Mouse (Mus musculus): Measurements from ENCODE around the gene Edc3. TPM values are rescaled to one million over a fixed set of nuclear protein-coding genes. Genes with fewer than 3 reads are reported as not detected.

Gene Edc3
- total RNA-seq (2021), result 1 to 10 TPM; 4.7 to 6.6 TPM
- long read RNA-seq, experiment 1, full-length matches to known transcripts, result 9 of 10 reads
- long read RNA-seq, experiment 1, partial matches to known transcripts, result 0 of 10 reads
- long read RNA-seq, experiment 1, other reads (novel, unspliced or antisense), result 1 of 10 reads
- long read RNA-seq, experiment 2, result 0 reads

DNA sequence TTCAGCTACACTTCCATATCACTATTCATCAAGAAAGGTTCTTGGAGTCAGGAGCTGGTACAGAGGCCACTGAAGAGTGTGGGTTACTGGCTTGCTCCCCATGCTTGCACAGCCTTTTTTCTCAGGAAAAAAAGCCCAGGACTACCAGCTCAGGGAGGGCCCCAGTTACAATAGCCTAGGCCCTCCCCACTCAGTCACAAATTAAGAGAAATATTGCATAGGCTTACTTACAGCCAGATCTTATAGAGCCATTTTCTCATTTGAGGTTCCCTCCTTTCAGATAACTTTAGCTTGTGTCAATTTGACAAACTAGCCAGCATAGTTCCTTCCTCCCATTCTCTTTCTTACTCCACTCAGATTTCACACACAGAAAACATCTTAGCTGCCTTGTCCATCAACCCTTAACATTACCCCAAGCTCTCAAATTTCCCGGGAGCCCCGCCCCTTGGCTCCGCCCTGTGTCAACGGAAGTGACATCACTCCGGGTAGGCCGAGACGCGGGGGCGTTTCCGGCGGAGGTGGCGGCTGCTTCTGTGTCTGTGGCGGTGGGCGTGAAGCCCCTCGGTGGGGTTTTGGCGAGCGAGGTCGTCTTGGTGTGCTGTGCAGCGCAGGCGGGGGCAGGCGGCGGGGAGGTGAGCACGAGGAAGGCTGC lies at the start of gene Edc3:
TSS of gene Edc3 (plus strand) at position 473 of the 652 bp plus-strand sequence.
- peak; percentile 90 to 95 for DNase-seq

GRCm38 (mm10) chr9:57658970-57659369 lies 49.4 kb upstream of the Edc3 start:
- no peak for DNase-seq

- peak; percentile 84 to 89 for DNase-seq
Observed at GRCm38 (mm10) chr9:57659774-57660173, 48.6 kb upstream of the Edc3 start.

DNA sequence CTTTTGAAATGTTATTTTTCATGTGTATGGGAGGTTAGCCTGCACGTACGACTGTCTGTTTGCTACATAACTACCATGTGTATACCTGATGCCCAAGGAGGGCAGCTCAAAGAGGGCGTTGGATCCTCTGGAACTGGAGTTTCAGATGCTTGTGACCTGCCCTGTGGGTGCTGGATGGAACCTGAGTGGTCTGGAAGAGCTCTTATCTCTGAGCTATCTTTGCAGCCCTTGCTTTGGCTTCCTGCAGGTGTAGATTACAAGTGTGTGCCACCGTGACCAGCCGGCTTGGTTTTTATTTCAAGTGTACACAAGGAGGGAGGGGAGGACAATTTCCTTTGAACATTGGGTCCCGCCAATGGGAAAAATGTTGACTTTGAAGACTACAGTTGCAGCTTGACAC lies 47.8 kb upstream of the Edc3 start:
- no peak for DNase-seq

GRCm38 (mm10) chr9:57661552-57661951 lies 46.8 kb upstream of the Edc3 start:
- DNase-seq, result no peak

DNA sequence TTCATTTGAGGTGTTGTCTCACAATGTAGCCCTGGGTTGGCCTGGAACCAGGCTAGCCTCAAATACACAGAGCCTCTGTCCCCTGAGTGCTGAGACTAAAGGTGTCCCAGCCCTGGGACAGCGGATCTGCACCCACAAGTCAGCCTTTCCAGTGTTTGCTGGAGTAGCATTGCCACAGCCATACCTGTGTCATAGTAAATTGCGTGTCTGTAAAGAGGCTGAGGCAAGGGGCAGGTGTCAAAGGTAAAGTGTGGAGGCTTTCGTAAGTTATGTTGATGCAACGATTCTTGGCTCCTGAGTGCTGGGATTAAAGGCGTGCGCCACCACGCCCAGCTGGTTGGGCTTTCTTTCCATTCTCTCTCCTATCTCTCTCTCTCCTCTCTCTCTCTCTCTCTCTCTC lies 43.7 kb upstream of the Edc3 start:
- no peak for DNase-seq

- no peak for DNase-seq
Observed at GRCm38 (mm10) chr9:57666536-57666935, 41.8 kb upstream of the Edc3 start.

DNA sequence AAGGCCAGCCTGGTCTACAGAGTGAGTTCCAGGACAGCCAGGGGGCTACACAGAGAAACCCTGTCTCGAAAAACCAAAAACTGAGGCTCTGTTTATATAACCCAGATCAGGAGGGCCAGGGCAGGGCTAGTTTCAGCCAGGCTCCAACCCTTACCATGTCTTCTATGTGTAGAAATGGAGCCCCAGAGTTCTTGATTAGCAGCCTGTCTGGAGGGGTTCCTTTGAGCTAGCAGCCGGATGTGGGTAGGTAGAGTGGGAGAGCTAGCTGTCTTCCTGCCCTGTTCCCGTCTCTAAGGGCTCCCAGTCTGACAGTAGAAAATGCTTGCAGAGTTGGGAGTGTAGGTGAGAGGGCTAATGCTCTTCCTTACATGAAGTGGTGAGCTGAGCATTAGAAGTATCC lies 41.2 kb upstream of the Edc3 start:
- DNase-seq, result no peak

DNA sequence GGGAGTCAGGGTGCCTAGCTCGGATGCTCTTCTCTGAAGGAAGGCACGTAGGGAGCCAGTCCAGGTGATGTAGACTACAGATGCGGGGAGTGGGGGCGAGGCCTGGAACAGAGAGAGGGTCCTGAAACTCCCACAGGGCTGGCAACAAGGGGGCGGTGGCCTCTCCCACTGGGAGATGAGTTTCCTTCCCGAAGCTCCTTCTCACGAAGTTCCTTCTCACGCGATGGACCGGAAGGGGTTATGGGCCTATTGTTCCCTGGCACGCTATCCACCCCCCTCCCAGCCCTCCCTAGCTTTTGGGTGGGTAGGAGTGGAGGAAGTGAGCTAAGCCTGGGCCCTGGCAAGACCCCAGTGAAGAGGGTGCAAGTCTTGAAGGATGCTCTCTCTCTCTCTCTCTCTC lies 40.5 kb upstream of the Edc3 start:
- DNase-seq, result peak in 1 of 2 experiments; percentile 47

GRCm38 (mm10) chr9:57668277-57668676 lies 40.1 kb upstream of the Edc3 start:
- DNase-seq, result no peak

DNA sequence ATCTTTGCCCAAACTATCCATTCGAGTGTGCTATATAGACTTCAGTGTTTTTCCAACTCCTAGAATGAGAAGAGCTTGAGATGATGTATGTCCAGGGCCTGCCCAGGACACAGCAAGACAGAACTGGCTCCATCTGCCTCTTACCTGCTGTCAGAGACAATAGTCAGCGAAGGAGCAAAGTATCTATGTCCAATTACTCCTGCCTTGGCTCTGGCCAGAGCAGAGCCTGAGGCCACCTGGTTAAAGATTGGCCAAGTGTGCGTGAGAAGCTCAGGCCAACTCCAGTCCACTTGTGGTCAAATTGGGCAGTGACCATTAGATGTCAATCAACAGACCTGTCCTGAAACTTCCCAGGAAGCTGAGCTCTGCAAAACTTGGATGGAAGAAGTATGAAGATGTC lies 38.8 kb upstream of the Edc3 start:
- no peak for DNase-seq

- no peak for DNase-seq
Observed at GRCm38 (mm10) chr9:57671037-57671436, 37.3 kb upstream of the Edc3 start.

DNA sequence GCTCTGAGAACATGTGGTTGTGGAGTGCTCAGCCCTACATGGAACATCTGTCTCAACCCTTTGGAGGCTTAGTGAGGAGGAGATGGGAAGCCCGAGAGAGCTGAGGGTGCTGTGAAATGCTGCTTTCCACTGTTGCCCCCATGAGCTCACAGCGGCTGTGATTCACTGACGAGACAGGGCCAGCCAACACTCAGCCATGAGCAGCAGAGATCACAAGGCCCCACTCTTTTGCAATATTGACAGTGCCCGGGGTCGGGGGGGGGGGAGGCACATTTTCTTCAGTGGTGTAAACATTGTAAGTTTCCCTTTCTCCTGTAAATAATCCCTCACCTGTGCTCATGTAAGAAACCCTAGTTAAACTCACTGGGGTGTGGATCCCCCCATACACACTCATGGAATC lies 36.8 kb upstream of the Edc3 start:
- DNase-seq, result no peak

GRCm38 (mm10) chr9:57681411-57681810 lies 26.9 kb upstream of the Edc3 start:
- no peak for DNase-seq

GRCm38 (mm10) chr9:57683520-57683919 lies 24.8 kb upstream of the Edc3 start, which contains the start of gene Cyp1a2:
TSS of gene Cyp1a2 (minus strand) at chr9:57683703.
- DNase-seq, result no peak

- no peak for DNase-seq
Observed at GRCm38 (mm10) chr9:57686011-57686410, 22.3 kb upstream of the Edc3 start.

GRCm38 (mm10) chr9:57687751-57688150 lies 20.6 kb upstream of the Edc3 start, which contains the start of gene Cyp1a1:
TSS of gene Cyp1a1 (plus strand) at chr9:57687928.
- no peak for DNase-seq

GRCm38 (mm10) chr9:57688158-57688557 lies 20.2 kb upstream of the Edc3 start:
- no peak for DNase-seq

DNA sequence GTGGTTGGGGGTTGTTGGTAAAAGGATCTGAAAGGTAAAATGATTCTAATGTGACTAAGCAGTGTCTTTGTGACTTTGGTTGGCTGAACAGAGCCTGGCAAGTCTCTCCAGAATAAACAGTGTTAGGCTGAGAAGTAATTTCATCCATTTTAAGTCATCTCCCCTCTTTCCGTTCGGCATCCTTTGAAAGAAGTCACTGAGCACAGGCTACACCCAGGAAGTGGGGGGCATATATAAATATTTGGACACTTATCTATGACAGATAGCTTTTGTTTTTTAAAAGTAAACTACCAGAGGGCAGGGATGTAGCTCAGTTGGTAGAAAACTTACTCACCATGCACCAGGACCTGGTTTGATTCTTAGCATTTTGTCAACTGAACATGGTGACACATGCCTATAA lies 19.7 kb upstream of the Edc3 start:
- no peak for DNase-seq

DNA sequence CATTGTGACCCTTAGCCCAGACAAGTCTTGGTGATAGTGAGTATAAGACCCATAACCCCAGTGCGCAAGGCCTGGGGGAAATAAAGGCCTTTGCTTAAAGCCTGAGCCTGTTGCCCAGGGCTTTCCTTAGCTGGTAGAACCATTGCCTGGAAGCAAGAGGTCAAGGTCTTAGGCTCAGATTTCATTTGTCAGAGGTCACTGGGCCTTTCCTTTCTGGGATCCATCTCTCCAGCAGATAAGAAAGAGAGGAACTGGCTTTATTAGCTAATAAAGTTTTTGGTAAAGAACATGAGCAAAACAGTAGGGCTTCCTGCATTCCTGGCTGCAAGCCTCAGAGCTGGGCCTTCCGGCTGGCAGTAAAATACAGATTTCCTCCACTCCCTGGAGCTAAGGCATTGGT lies 14.2 kb upstream of the Edc3 start:
- peak in 1 of 2 experiments; percentile 28 for DNase-seq

DNA sequence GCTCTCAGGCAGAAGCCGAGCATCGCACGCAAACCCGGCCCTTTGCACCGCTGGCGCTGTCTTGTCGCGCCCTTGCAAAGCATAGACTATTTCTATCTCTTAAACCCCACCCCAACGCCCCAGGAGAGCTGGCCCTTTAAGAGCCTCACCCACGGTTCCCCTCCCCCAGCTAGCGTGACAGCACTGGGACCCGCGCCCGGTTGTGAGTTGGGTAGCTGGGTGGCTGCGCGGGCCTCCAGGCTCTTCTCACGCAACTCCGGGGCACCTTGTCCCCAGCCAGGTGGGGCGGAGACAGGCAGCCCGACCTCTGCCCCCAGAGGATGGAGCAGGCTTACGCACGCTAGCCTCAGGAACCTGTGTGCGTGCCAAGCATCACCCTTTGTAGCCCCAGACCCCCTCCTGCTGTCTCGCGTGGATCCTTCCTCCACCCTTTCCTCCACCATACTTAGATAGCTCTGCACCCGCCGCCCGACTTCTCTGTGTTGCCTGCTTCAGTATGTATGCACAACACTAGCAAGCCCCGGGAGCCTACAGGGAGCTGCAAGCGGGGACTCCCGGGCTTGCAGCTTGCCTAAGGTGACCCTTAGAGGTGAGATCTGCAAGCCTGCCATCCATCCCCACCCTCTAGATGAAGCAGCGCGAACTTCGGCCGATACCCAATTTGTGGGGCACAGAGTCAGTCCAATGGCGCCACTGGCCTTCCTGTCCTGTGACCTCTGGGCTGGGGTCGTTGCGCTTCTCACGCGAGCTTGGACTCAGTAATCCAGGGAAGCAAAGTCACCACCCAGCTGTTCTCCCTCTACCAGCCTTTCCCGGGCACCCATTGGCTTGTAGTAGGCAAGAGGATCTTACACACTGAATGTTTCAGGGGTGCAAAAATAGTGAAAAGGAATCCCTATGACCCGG lies 11.7 kb upstream of the Edc3 start:
- DNase-seq, result peak; percentile 56 to 65

- DNase-seq, result no peak
Observed at GRCm38 (mm10) chr9:57697380-57697779, 11.0 kb upstream of the Edc3 start.
